Mouse (Mus musculus) forebrain, embryonic 10.5 days (tissue): ENCODE results near the gene Ids. TPM values are rescaled to one million over a fixed set of nuclear protein-coding genes. Genes with fewer than 3 reads are reported as not detected.

Source experiments
- DNase-seq: peaks from one replicate; pipeline ENCODE4 v3.0.0-alpha.2; 2017; ENCODE audit warnings: low spot score; ENCODE audit errors: extremely low spot score
- H3K27ac ChIP-seq: fragments of 300-500 bp; sonication (generic); 2 replicates; pipeline ENCODE4 v1.5.1; 2016; ENCODE audit warnings: mild to moderate bottlenecking
- H3K27me3 ChIP-seq: fragments of 300-500 bp; sonication (generic); 2 replicates; pipeline ENCODE4 v1.6.1; 2016; ENCODE audit warnings: mild to moderate bottlenecking; ENCODE audit not compliant: poor library complexity, severe bottlenecking
- H3K36me3 ChIP-seq: fragments of 300-500 bp; sonication (generic); replicated peaks from 2 replicates; pipeline ENCODE4 v1.6.1; 2016; ENCODE audit warnings: mild to moderate bottlenecking, moderate library complexity
- H3K4me1 ChIP-seq: fragments of 300-500 bp; sonication (generic); 2 replicates; pipeline ENCODE4 v1.6.1; 2016
- H3K4me3 ChIP-seq: fragments of 300-500 bp; sonication (generic); 2 replicates; pipeline ENCODE4 v1.5.1; 2016; ENCODE audit warnings: mild to moderate bottlenecking, moderate library complexity
- H3K9me3 ChIP-seq: fragments of 300-500 bp; sonication (generic); 2 replicates; pipeline ENCODE4 v1.6.1; 2016; ENCODE audit warnings: mild to moderate bottlenecking, moderate library complexity
- WGBS: fragments of 180-500 bp; shearing (Covaris S2); methylation state at CpG from one replicate; pipeline ENCODE4 v1.1.7; 2016; 5-methylcytosine and 5-hydroxymethylcytosine counted together
- polyA plus RNA-seq: library from polyadenylated mRNA; unstranded; fragments of >200 nt; fragmentation: Nextera tagmentation; extraction: Ambion mirVana; gene quantifications from 2 replicates; pipeline ENCODE4 v1.2.1, GENCODE M21; 2016

Gene Ids
- polyA plus RNA-seq, 1 experiment from 2014 or later: 1.9 TPM

DNA sequence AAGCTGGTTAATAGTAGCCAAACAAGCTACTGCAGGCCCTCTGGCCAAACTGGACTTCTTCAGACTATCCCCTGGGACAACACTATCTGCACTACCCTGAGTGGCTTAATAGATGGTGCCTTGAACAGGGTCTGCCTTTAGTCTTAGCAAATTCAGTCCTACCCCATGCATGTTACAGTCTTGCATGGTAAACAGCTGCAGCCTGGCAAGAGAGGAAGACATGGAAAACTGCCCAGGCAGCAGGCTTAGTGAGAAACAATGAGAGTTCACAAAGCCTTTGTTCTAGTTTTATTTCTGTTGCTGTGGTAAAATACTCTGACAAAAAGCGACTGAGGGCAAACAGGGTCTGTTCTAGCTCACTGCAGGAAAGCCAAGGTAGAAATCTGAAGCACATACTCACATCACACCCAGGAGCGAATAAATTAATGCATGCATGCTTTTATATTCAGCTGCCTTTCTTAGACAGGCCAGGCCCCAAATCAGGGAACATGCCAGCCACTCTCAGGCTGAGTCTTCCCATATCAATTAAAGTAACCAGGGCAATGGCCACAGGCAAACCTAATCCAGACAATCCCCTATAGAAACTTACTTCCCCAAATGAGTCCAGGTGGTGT lies 36.2 kb downstream of the Ids start:
- 60% methylated on average over 2 of the region's 2 CpGs for WGBS
- Histone ChIP-seq H3K4me1 (peaks cover 4% of the 10 kb centered on the region; the same call in 1 of the 2 replicates), H3K9me3 (no peaks in the 10 kb centered on the region), H3K27ac (no peak overlapping the region), H3K36me3 (no peaks in the 10 kb centered on the region), H3K4me3 (no peak overlapping the region), H3K27me3 (no peaks in the 10 kb centered on the region)
- DNase-seq: no peak

DNA sequence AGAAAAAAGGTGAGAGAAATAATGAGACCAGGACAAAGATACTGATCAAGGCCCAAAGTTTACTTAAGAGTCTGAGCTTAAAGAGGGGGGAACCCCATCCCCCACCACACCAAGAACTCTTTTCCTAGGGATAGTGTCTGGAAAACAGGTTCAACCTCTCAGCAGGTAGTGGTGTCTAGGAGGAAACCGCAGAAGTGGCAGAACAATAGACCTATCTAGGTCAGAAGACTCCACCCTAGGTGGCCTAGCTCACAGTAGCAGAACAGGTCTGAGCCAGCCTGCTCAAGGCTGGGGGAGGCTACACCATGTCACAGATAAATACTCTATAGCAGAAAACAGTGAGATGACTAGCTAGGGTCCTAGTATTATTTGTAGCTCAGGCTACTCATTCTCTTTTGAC lies 37.2 kb downstream of the Ids start:
- Histone ChIP-seq H3K27me3 (no peaks in the 10 kb centered on the region), H3K4me1 (peaks cover 4% of the 10 kb centered on the region; the same call in 1 of the 2 replicates), H3K27ac (no peak overlapping the region), H3K4me3 (no peak overlapping the region), H3K9me3 (no peaks in the 10 kb centered on the region), H3K36me3 (no peaks in the 10 kb centered on the region)
- DNase-seq: no peak
- WGBS: 52% methylated on average over 1 of the region's 1 CpGs

DNA sequence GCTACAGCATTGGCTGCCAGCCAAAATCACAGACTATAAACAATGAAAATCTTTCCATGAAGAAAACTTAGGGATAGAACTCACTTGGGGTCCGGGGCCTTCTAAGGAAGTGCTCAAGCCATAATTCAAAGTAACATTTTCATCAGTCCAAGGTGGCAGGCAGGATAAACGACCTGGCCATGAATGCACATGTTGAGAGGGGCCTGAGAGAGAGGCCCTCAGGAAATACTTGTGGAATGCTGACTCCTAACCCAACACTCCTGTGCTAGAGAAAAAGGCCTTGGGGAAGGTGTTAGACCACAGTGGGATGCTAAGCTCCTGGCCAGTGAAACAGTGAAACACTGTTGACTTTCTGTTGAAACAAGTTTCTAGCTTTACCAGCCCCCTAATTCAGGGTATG lies 45.6 kb downstream of the Ids start:
- no peak overlapping the region for H3K27ac ChIP-seq
- H3K4me3 ChIP-seq: no peak overlapping the region
- H3K4me1 ChIP-seq: no peaks in the 10 kb centered on the region
- no peaks in the 10 kb centered on the region for H3K27me3 ChIP-seq
- no peak for DNase-seq
- 68% methylated on average over 2 of the region's 2 CpGs for WGBS
- H3K9me3 ChIP-seq: no peaks in the 10 kb centered on the region
- no peaks in the 10 kb centered on the region for H3K36me3 ChIP-seq

DNA sequence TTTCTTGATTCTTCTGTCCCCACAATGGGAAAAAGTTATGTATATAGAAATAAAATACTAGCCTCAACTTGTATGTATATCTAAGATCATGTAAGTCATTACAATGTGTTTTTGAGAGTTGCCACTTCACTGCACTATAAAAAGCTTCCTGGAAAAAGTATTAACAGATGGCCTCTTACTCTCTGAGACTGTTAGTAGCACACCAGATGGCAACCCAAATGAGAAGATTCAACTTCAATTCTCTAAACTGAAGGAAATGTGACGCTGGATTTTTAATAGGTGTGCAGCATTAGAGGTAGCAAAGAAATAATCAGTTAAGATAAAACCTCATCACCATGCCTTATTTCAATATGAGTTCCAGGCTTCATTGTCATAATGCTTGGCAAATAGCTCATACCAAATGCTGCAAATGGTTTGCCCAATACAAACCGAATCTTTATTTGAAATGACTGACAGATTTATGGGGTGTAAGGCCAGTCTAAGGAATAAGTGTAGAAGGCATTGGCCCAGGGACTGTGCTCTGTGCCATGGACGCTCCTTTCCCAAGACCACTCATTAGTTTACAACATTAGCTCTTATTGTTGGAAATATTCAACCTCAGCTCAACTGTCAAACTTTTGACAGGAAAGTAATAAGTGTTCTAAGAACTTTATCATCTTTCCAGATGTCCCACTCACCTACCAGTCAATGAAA lies 49.8 kb downstream of the Ids start:
- Histone ChIP-seq H3K4me3 (no peak overlapping the region), H3K27me3 (no peaks in the 10 kb centered on the region), H3K36me3 (no peaks in the 10 kb centered on the region), H3K27ac (no peak overlapping the region), H3K4me1 (no peaks in the 10 kb centered on the region), H3K9me3 (no peaks in the 10 kb centered on the region)
- 88% methylated on average over 3 of the region's 3 CpGs for WGBS
- DNase-seq: no peak

Other genes with a start within 250 kb of the Ids start
- gene 1110012L19Rik, start 20.8 kb upstream of the Ids start, polyA plus RNA-seq: 25.8 and 27.2 TPM in 2 replicates
- gene Tmem185a, start 112.1 kb upstream of the Ids start, polyA plus RNA-seq: 43.1 and 44.7 TPM in 2 replicates